Mouse (Mus musculus) midbrain, postnatal 0 days (tissue): ENCODE results near the gene Myh9. TPM values are rescaled to one million over a fixed set of nuclear protein-coding genes. Genes with fewer than 3 reads are reported as not detected.

Experiments used
- ATAC-seq: fragments of 200-750 bp; cut with Nextera tagmentation; 2 replicates; pipeline ENCODE4 v1.8.0; 2017; ENCODE audit warnings: moderate number of reproducible peaks, mild to moderate bottlenecking, moderate TSS enrichment, moderate library complexity; ENCODE audit not compliant: low FRiP score
- DNase-seq: peaks from one replicate; pipeline ENCODE4 v3.0.0-alpha.2; 2015; ENCODE audit warnings: low spot score
- H3K27ac ChIP-seq: fragments of 300-500 bp; sonication (generic); 2 replicates; pipeline ENCODE4 v1.5.1; 2014; ENCODE audit warnings: low read depth, mild to moderate bottlenecking, low read length, mixed read lengths
- H3K27me3 ChIP-seq: fragments of 300-500 bp; sonication (generic); 2 replicates; pipeline ENCODE4 v1.6.1; 2014; ENCODE audit warnings: low read length, control low read depth, mixed read lengths; ENCODE audit not compliant: insufficient read depth
- H3K36me3 ChIP-seq: fragments of 300-500 bp; sonication (generic); 2 replicates; pipeline ENCODE4 v1.6.1; 2014; ENCODE audit warnings: low read length, control low read depth, mixed read lengths; ENCODE audit not compliant: insufficient read depth
- H3K4me1 ChIP-seq: fragments of 300-500 bp; sonication (generic); 2 replicates; pipeline ENCODE4 v1.6.1; 2014; ENCODE audit warnings: mild to moderate bottlenecking, control low read depth, antibody characterized with exemption, low read length, mixed read lengths; ENCODE audit not compliant: insufficient read depth
- H3K4me2 ChIP-seq: fragments of 300-500 bp; sonication (generic); 2 replicates; pipeline ENCODE4 v1.6.1; 2014; ENCODE audit warnings: low read depth, mild to moderate bottlenecking, low read length, mixed read lengths; ENCODE audit not compliant: poor library complexity, severe bottlenecking
- H3K4me3 ChIP-seq: fragments of 300-500 bp; sonication (generic); 2 replicates; pipeline ENCODE4 v1.5.1; 2014; ENCODE audit warnings: low read depth, mild to moderate bottlenecking, low read length, moderate library complexity
- H3K9ac ChIP-seq: fragments of 300-500 bp; sonication (generic); replicated peaks from 2 replicates; pipeline ENCODE4 v1.6.1; 2014; ENCODE audit warnings: mild to moderate bottlenecking, low read length, moderate library complexity, mixed read lengths; ENCODE audit not compliant: poor library complexity, severe bottlenecking
- H3K9me3 ChIP-seq: fragments of 300-500 bp; sonication (generic); 2 replicates; pipeline ENCODE4 v1.6.1; 2016; ENCODE audit warnings: low read length, control low read depth
- CTCF ChIP-seq: IDR thresholded peaks from 2 replicates; pipeline ENCODE4 v1.5.1; 2016; ENCODE audit warnings: antibody characterized with exemption, mild to moderate bottlenecking
- WGBS: fragments of 180-500 bp; shearing (Covaris S2); extraction: QIAGEN DNeasy Blood & Tissue Kit; methylation state at CpG from one replicate; pipeline ENCODE4 v1.1.7; 2014; 5-methylcytosine and 5-hydroxymethylcytosine counted together
- polyA plus RNA-seq: library from polyadenylated mRNA; unstranded; fragments of >200 nt; fragmentation: Nextera tagmentation; extraction: Ambion mirVana; gene quantifications from 2 replicates; pipeline ENCODE4 v1.2.1, GENCODE M21; 2015
- total RNA-seq: library from RNA; depleted of rRNA; stranded (reverse); fragments of >200 nt; gene quantifications from 2 replicates; pipeline ENCODE4 v1.2.3, GENCODE M21; 2014

The Myh9 gene
- total and polyA plus RNA-seq, 2 experiments from 2014 or later: 8.2 to 26.9 TPM

GRCm38 (mm10) chr15:77784039-77784824, 57.7 kb downstream of the Myh9 start:
- Histone ChIP-seq H3K27ac (no peak overlapping the region), H3K4me3 (no peak overlapping the region), H3K4me2 (no peak overlapping the region), H3K9me3 (no peaks in the 10 kb centered on the region), H3K9ac (no peak overlapping the region), H3K36me3 (peaks cover 84% of the 10 kb centered on the region), H3K4me1 (no peaks in the 10 kb centered on the region), H3K27me3 (no peaks in the 10 kb centered on the region)
- WGBS: 85% methylated on average over 22 of the region's 22 CpGs
- TF ChIP-seq CTCF: no peak
- DNase-seq: no peak
- no peak for ATAC-seq

DNA sequence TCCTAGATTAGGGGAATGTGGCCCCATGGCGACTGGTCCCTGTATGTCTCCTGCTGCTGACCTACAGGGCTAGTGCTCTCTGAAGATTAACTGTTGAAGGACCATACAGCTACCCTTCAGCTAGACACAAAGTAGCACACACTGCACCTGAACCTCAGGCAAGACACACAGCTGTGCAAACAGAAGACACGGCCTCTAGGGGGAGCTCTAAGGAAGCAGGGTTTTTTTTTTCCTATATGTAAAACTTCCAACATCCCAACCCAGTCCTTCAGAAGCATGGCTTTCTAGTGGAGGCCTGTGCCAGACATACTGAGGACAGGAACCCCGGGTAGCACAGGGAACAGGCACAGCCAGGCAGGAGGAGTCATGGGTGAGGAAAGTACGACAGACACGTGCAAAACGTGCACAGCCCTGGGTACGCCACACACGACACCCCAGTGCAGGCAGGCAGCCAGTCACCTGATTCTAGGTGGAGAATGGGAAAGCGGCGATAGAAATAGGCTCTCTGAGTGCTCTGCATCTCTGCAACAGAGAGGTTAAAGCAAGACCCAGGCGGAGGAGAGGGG, 59.4 kb downstream of the Myh9 start:
- 88% methylated on average over 11 of the region's 11 CpGs for WGBS
- no peak overlapping the region for H3K9ac ChIP-seq
- TF ChIP-seq CTCF: peak; percentile 58
- no peaks in the 10 kb centered on the region for H3K9me3 ChIP-seq
- H3K4me3 ChIP-seq: no peak overlapping the region
- no peaks in the 10 kb centered on the region for H3K4me1 ChIP-seq
- ATAC-seq (no peak), DNase-seq (no peak)
- no peak overlapping the region for H3K27ac ChIP-seq
- H3K4me2 ChIP-seq: no peak overlapping the region
- no peaks in the 10 kb centered on the region for H3K27me3 ChIP-seq
- peaks cover 77% of the 10 kb centered on the region for H3K36me3 ChIP-seq

DNA sequence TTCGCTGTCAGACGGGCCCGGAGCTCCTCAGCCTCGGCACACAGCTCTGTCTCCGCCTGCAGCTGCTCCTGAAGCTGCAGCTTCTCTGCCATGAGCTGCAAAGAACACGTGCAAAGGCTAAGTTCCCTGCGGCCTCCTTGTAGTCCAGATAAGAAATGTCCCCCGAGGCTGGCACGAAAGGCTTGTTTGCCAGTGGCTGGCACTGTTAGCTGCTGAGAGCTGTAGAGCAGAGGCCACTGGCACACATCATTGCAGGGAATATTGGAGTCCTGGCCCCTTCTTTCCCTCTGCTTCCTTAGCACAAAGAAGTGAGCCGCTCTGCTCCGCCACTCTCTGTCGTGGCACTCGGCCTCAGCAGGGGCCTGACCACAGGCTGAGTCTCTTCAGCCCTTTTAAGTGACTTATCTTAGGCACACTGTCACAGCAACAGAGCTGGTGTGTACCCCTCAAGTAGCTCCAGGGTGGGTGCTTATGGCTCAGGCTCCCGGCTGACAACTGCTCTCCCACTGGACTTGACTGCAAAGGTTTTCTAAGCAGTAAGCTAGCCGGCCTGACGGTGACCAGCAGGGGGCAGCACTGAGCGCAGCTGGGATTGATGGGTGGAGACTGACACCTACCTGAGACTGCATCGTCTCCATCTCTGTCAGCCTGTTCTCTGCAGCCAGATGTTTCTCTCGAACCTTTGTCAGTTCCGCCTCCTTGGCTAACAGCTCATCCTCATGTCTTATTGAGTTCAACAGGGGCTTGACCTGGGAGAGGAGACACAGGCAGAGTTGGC, 66.6 kb downstream of the Myh9 start:
- Histone ChIP-seq H3K27ac (no peak overlapping the region), H3K27me3 (no peaks in the 10 kb centered on the region), H3K9me3 (no peaks in the 10 kb centered on the region), H3K4me1 (no peaks in the 10 kb centered on the region), H3K36me3 (peaks cover 64% of the 10 kb centered on the region), H3K9ac (no peak overlapping the region), H3K4me3 (no peak overlapping the region), H3K4me2 (no peak overlapping the region)
- 69% methylated on average over 20 of the region's 20 CpGs for WGBS
- DNase-seq (peak; percentile 70), ATAC-seq (no peak; the same call in 1 of the 2 replicates)
- TF ChIP-seq CTCF: peak; percentile 98

GRCm38 (mm10) chr15:77774303-77774702, 67.7 kb downstream of the Myh9 start:
- Histone ChIP-seq H3K4me3 (no peak overlapping the region), H3K36me3 (peaks cover 65% of the 10 kb centered on the region), H3K9ac (no peak overlapping the region), H3K27ac (no peak overlapping the region), H3K27me3 (no peaks in the 10 kb centered on the region), H3K4me1 (no peaks in the 10 kb centered on the region), H3K9me3 (no peaks in the 10 kb centered on the region), H3K4me2 (no peak overlapping the region)
- TF ChIP-seq CTCF: no peak
- no peak for DNase-seq
- 98% methylated on average over 10 of the region's 10 CpGs for WGBS
- no peak for ATAC-seq

DNA sequence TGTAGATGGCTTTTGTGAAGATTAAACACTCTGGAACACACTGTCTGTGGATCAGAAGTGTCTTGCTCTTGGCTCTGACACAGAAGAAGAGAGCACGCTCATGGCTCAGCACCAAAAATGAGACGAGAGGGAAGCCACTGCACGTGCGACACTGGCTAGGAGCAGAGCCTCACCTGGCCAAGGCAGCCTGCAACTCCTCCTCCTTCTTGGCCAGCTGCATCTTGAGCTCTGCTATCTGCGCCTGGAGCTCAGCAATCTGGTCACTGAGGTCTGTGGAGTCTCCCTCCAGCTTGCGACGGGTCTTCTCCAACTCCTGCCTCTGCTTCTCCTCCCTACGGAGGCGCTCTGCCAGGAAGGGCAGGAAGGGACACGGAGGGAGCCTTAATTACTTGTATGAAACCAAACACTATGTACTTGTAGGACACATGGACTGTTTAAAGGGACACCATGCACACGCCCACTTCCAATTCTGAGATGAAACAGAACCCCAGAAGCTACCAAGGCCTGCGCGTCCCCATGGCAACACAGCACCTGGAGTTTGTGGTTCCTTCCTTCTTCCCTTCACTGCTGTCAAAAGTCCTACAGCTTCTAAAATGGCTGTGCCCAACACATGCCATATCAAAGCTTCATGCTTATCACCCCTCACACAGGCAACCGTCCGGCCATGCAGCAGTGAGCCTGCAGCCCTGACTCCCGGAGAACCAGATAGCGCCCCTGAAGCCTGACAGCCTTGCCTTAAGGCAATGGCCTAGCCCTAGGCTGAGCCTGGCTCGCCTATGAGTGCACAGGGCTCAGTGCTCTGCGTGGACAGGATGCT, 68.7 kb downstream of the Myh9 start:
- Histone ChIP-seq H3K27me3 (no peaks in the 10 kb centered on the region), H3K36me3 (peaks cover 75% of the 10 kb centered on the region), H3K9ac (no peak overlapping the region), H3K4me3 (no peak overlapping the region), H3K27ac (no peak overlapping the region), H3K9me3 (no peaks in the 10 kb centered on the region), H3K4me1 (no peaks in the 10 kb centered on the region), H3K4me2 (no peak overlapping the region)
- no peak for DNase-seq
- no peak for TF ChIP-seq CTCF
- ATAC-seq: no peak
- WGBS: 90% methylated on average over 19 of the region's 19 CpGs
